Mouse (Mus musculus) heart, embryonic 15.5 days (tissue): ENCODE results near the gene Rpl7l1. TPM values are rescaled to one million over a fixed set of nuclear protein-coding genes. Genes with fewer than 3 reads are reported as not detected.

Source experiments
- ATAC-seq: fragments of 200-750 bp; cut with Nextera tagmentation; replicated peaks from 2 replicates; pipeline ENCODE4 v1.8.0; 2017; ENCODE audit warnings: low read depth, moderate TSS enrichment; ENCODE audit not compliant: insufficient number of reproducible peaks, insufficient read depth, low FRiP score
- H3K27ac ChIP-seq: fragments of 300-500 bp; sonication (generic); 2 replicates; pipeline ENCODE4 v1.5.1; 2015; ENCODE audit warnings: mild to moderate bottlenecking, inconsistent platforms
- H3K27me3 ChIP-seq: fragments of 300-500 bp; sonication (generic); 2 replicates; pipeline ENCODE4 v1.6.1; 2015; ENCODE audit warnings: inconsistent platforms
- H3K36me3 ChIP-seq: fragments of 300-500 bp; sonication (generic); 2 replicates; pipeline ENCODE4 v1.6.1; 2015; ENCODE audit warnings: mild to moderate bottlenecking, inconsistent platforms
- H3K4me1 ChIP-seq: fragments of 300-500 bp; sonication (generic); replicated peaks from 2 replicates; pipeline ENCODE4 v1.6.1; 2015; ENCODE audit warnings: inconsistent platforms
- H3K4me2 ChIP-seq: fragments of 300-500 bp; sonication (generic); 2 replicates; pipeline ENCODE4 v1.6.1; 2015; ENCODE audit warnings: inconsistent platforms, mild to moderate bottlenecking, moderate library complexity
- H3K4me3 ChIP-seq: fragments of 300-500 bp; sonication (generic); 2 replicates; pipeline ENCODE4 v1.5.1; 2015; ENCODE audit warnings: mild to moderate bottlenecking, inconsistent platforms
- H3K9ac ChIP-seq: fragments of 300-500 bp; sonication (generic); 2 replicates; pipeline ENCODE4 v1.6.1; 2015; ENCODE audit warnings: mild to moderate bottlenecking, inconsistent platforms
- H3K9me3 ChIP-seq: fragments of 300-500 bp; sonication (generic); replicated peaks from 2 replicates; pipeline ENCODE4 v1.6.1; 2016; ENCODE audit warnings: inconsistent platforms
- WGBS: fragments of 180-500 bp; shearing (Covaris S2); methylation state at CpG from one replicate; pipeline ENCODE4 v1.1.7; 2015; ENCODE audit warnings: mixed read lengths; 5-methylcytosine and 5-hydroxymethylcytosine counted together
- polyA plus RNA-seq: library from polyadenylated mRNA; unstranded; fragments of >200 nt; fragmentation: Nextera tagmentation; extraction: Ambion mirVana; gene quantifications from 2 replicates; pipeline ENCODE4 v1.2.1, GENCODE M21; 2015

The Rpl7l1 gene
- polyA plus RNA-seq: 86.3 and 93.7 TPM in 2 replicates

DNA sequence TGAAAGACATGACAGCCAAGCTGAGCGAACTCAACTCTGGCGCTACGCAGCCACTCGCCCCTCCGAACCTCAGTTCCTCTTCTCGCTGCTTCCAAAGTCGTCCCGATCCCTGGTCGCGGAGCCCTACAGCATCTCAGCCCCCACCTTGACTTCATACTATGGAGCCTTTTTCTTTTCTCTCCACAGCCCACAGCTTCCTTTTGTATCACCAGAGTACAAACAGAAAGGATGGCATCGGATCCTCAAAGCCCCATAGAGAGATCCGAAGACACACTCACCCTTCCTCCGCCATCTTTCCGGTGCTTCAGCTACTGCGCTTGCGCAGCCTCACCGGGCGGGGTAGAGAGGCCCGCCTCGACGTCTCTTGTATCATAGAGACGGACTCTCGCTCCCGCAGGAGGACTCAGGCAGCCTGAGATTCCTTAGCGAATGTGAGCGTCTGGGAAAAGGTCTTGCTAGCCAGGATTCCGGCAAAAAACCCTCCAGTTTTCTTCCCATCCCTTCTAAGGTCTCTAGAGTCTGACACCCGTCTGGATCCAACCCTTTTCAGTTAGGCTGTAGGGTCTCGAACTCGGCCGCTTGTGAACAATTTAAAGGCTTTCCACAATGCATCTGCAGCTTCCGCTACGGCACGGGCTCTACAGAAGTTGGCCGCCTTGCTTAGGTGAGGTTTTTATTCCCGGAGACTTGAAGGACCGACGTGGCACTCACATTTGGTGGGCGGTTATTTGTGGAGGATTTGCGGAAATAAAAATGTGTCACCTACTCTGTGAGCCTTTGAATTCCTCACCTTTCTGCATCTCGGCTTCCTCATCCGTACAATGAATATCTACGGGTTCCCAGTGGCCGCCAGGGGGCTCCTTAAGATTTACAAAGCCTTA lies at the start of gene Rpl7l1:
Gene Rpl7l1 (minus strand): TSS at position 332 of the 881 bp plus-strand sequence.
- Histone ChIP-seq H3K9ac (peak within 1 kb of the TSS; percentile 74), H3K4me2 (peak within 1 kb of the TSS; percentile 66), H3K27ac (peak within 1 kb of the TSS; percentile 82), H3K27me3 (no peaks in the 10 kb centered on the region), H3K9me3 (no peaks in the 10 kb centered on the region), H3K4me3 (peak within 1 kb of the TSS; percentile 66), H3K36me3 (peaks cover 33% of the 10 kb centered on the region), H3K4me1 (peaks cover 7% of the 10 kb centered on the region)
- peak; percentile 94 for ATAC-seq
- 1% methylated on average over 44 of the region's 44 CpGs for WGBS

DNA sequence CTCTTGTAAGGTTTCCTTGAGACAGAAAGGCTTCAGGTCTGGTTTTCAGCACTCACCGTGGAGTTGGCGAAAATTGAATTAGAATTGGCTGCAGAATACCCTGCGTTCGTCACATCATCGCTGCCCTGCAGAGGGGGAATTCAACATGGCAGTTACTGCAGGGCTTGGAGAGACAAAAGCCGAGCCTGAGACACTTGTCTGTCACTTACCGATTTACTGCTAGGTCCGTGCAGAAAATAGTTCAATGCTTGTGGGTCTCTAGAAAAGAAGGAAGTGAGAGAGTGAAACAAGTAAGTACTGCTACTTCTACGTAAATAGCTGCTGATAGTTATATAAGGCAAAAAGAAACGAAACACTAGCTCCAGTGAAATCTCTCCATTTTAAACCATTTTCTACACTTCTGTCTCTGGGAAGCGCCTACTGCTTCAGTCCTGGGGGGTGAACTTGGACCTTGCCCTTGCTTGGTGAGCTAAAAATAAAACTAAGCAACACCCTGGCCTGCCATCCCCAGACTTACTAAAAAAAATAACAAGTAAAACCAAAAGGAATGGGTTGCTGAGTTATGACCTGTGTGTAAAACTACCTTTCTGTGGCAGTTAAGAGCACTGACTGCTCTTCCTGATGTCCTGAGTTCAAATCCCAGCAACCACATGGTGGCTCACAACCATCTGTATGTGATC lies 47.5 kb upstream of the Rpl7l1 start:
- no peak overlapping the region for H3K4me2 ChIP-seq
- no peaks in the 10 kb centered on the region for H3K27me3 ChIP-seq
- ATAC-seq: no peak
- H3K36me3 ChIP-seq: peaks cover 24% of the 10 kb centered on the region
- no peak overlapping the region for H3K4me3 ChIP-seq
- 74% methylated on average over 11 of the region's 11 CpGs for WGBS
- no peak overlapping the region for H3K27ac ChIP-seq
- peaks cover 7% of the 10 kb centered on the region; the same call in 1 of the 2 replicates for H3K4me1 ChIP-seq
- H3K9me3 ChIP-seq: no peaks in the 10 kb centered on the region
- no peak overlapping the region for H3K9ac ChIP-seq

DNA sequence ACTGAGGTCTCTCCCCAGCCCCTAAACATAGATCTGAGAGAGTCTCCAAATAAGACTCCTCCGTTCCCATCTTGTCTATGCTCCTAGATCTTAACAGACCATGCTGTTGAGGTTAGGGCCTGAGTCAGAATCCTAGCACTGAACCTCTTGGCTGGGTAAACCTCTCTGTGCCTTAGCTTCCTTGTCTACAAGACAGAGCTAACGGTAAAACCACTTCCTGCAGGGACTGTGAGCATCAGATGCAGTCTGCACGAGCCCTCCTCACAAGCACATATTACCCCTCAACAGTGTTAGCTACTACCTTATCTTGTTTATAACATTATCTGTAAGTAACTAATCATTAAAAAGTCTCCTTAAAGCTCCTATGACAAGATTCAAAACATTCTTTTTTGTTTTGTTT lies 46.5 kb upstream of the Rpl7l1 start:
- Histone ChIP-seq H3K27ac (no peak overlapping the region), H3K4me3 (no peak overlapping the region), H3K9ac (no peak overlapping the region), H3K36me3 (peaks cover 35% of the 10 kb centered on the region), H3K4me2 (no peak overlapping the region), H3K4me1 (peaks cover 7% of the 10 kb centered on the region; the same call in 1 of the 2 replicates), H3K9me3 (no peaks in the 10 kb centered on the region), H3K27me3 (no peaks in the 10 kb centered on the region)
- no peak for ATAC-seq
- WGBS: 77% methylated on average over 3 of the region's 3 CpGs

DNA sequence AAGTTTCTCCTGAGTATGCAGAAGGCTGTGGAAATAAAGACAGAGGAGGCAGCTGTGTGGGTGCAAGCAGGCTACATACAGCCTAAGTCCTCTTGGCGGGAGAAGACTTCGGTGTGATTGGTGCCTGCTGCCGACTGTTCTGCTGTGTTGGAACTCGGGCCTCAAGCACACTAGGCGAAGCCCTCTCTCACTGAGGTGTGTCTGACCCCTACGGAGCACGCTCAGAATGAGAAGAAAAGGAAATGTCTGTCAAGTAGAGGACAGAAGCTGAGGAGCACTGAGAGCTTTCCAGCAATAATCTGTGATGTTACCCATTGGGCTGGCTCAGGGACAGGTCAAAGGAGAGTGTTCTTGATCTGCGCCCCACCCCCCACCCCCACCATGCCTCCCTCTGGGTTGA lies 40.6 kb upstream of the Rpl7l1 start:
- WGBS: 94% methylated on average over 8 of the region's 8 CpGs
- Histone ChIP-seq H3K4me3 (no peak overlapping the region), H3K9me3 (no peaks in the 10 kb centered on the region), H3K4me1 (peaks cover 5% of the 10 kb centered on the region; the same call in 1 of the 2 replicates), H3K27me3 (no peaks in the 10 kb centered on the region), H3K27ac (no peak overlapping the region), H3K9ac (no peak overlapping the region), H3K36me3 (peaks cover 57% of the 10 kb centered on the region), H3K4me2 (no peak overlapping the region)
- no peak for ATAC-seq

DNA sequence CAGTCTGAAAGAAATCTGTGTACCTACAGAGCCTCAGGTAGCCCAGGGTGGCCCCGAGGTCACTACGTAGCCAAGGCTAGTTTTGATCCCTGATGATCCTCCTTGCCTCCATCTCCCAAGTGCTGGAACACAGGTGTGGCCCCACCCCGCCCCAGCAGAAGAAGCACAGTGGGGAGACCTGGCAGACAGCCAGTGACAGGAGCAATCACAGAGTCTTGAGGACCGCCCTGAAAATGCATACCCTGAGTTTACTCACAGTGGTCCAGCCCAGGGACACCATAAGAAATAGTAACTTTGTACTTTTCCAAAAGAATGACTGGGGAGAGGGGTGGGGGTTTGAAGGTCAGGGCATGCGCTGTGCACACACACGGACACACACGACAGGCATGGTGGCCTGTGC lies 38.2 kb upstream of the Rpl7l1 start:
- Histone ChIP-seq H3K27me3 (no peaks in the 10 kb centered on the region), H3K9ac (no peak overlapping the region), H3K9me3 (no peaks in the 10 kb centered on the region), H3K36me3 (peaks cover 46% of the 10 kb centered on the region), H3K4me1 (peaks cover 5% of the 10 kb centered on the region; the same call in 1 of the 2 replicates), H3K4me2 (no peak overlapping the region), H3K27ac (no peak overlapping the region), H3K4me3 (no peak overlapping the region)
- no peak for ATAC-seq
- WGBS: 95% methylated on average over 7 of the region's 7 CpGs

DNA sequence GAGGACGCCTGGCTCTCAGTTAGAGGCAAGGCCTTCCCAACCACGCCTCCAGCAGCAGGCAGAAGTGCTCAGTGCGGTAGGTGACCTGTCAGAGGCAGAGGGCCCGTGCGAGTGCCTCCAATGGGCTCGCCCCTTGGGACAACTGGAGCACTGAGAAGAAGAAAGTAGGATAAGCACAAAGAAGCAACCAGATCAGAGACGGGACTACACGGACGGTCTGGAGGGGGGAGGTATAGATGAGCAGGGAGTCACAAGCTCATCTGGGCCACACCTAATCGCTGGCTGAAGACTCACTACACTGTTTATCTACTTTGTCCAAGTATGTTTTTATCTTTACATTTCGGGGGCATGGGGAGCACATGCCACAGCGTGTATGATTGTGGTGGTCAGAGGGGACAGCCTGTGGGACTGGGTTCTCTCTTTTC lies 35.3 kb upstream of the Rpl7l1 start:
- H3K36me3 ChIP-seq: peaks cover 30% of the 10 kb centered on the region
- no peak for ATAC-seq
- no peak overlapping the region for H3K27ac ChIP-seq
- H3K9ac ChIP-seq: no peak overlapping the region
- no peak overlapping the region for H3K4me3 ChIP-seq
- no peak overlapping the region for H3K4me2 ChIP-seq
- no peaks in the 10 kb centered on the region for H3K27me3 ChIP-seq
- H3K4me1 ChIP-seq: peaks cover 5% of the 10 kb centered on the region; the same call in 1 of the 2 replicates
- 88% methylated on average over 12 of the region's 12 CpGs for WGBS
- H3K9me3 ChIP-seq: no peaks in the 10 kb centered on the region

DNA sequence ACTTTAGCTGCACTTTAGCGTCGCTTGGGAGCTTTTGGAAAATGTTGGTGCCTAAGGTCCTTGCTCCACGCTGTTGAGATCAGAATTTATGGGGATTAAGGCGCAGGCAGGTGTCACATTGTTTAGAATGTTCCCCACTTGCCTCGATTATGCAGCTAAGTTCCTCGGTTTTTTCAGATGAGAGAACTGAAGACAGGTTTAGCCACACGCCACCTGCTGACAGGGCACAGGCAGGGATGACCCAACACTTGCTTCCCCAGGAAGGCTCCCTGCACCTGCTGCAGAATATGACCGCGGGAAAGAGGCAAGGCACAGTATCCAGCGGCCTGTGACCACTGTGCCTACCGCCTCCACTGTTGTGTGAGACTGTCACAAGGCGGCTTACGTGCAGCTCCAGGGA lies 33.8 kb upstream of the Rpl7l1 start:
- ATAC-seq: no peak
- Histone ChIP-seq H3K27me3 (no peaks in the 10 kb centered on the region), H3K4me2 (no peak overlapping the region), H3K9me3 (no peaks in the 10 kb centered on the region), H3K4me3 (no peak overlapping the region), H3K9ac (no peak overlapping the region), H3K27ac (no peak overlapping the region), H3K36me3 (peaks cover 35% of the 10 kb centered on the region), H3K4me1 (peaks cover 5% of the 10 kb centered on the region; the same call in 1 of the 2 replicates)
- WGBS: 81% methylated on average over 13 of the region's 13 CpGs

DNA sequence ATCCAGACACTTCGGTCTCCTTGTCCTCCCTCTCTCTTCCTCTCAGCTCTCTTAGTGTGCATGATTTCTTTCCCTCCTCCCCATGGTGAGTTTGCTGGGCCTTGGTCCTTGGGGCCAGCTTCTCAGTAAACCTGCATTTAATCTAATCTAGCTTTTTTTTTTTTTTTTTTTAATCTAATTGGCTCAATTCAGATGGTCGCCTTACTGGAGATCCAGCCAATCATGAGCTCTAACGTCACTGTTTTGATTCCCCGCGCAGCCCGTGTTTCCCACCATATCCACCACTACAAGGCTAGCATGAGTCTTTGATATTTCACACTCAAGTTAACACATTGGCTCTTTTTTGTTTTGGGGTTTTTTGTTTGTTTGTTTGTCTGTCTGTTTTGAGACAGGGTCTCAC lies 32.0 kb upstream of the Rpl7l1 start:
- no peaks in the 10 kb centered on the region for H3K27me3 ChIP-seq
- H3K4me1 ChIP-seq: peaks cover 7% of the 10 kb centered on the region; the same call in 1 of the 2 replicates
- WGBS: 88% methylated on average over 6 of the region's 6 CpGs
- no peaks in the 10 kb centered on the region for H3K9me3 ChIP-seq
- no peak for ATAC-seq
- no peak overlapping the region for H3K4me2 ChIP-seq
- H3K9ac ChIP-seq: no peak overlapping the region
- H3K36me3 ChIP-seq: peaks cover 28% of the 10 kb centered on the region
- H3K27ac ChIP-seq: no peak overlapping the region
- H3K4me3 ChIP-seq: no peak overlapping the region

DNA sequence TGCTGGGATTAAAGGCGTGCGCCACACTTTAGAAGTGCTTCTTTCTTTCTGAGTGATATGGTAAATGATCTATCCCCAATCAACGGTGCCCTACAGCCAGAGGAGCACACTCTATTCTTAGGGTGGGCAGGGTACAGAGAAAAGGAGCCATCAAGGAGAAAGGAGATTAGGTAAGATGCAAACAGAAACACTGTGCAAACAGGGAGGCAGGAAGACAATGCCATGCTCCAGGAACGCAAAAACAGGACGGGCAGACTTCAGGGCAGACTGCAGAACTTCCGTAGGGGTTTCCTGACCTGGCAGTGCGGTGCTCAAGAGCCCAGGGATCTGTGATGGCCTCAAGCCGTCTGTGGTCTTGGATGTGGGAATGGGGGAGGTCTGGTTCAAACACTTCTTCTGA lies 31.2 kb upstream of the Rpl7l1 start:
- H3K9me3 ChIP-seq: no peaks in the 10 kb centered on the region
- H3K4me1 ChIP-seq: peaks cover 7% of the 10 kb centered on the region
- WGBS: 82% methylated on average over 8 of the region's 8 CpGs
- H3K4me3 ChIP-seq: no peak overlapping the region
- no peak overlapping the region for H3K4me2 ChIP-seq
- H3K36me3 ChIP-seq: peaks cover 28% of the 10 kb centered on the region
- no peak overlapping the region for H3K27ac ChIP-seq
- ATAC-seq: no peak
- H3K9ac ChIP-seq: no peak overlapping the region
- no peaks in the 10 kb centered on the region for H3K27me3 ChIP-seq

DNA sequence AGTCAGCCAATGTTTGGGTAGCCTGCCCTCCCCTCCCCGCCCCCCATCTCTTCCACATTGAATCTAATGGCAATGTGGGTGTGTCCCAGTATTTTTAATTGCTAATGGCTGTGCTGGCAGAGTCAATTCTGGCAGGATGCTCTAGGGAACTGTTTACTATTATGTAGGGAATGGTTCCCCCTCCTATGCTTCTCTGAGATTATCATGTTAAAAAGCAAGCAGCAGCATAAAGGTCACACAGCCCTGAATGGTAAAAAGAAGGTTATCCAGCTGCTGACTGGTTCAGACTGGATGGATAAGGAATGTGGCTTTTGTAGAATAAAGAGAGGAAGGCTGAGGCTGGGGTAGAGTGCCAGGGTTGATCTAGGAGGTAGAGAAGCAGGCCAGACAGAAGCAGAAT lies 30.0 kb upstream of the Rpl7l1 start:
- no peak overlapping the region for H3K4me2 ChIP-seq
- WGBS: 89% methylated on average over 1 of the region's 1 CpGs
- no peak overlapping the region for H3K9ac ChIP-seq
- ATAC-seq: no peak
- H3K4me3 ChIP-seq: no peak overlapping the region
- peaks cover 7% of the 10 kb centered on the region for H3K4me1 ChIP-seq
- H3K27me3 ChIP-seq: no peaks in the 10 kb centered on the region
- no peak overlapping the region for H3K27ac ChIP-seq
- peaks cover 35% of the 10 kb centered on the region for H3K36me3 ChIP-seq
- H3K9me3 ChIP-seq: no peaks in the 10 kb centered on the region

DNA sequence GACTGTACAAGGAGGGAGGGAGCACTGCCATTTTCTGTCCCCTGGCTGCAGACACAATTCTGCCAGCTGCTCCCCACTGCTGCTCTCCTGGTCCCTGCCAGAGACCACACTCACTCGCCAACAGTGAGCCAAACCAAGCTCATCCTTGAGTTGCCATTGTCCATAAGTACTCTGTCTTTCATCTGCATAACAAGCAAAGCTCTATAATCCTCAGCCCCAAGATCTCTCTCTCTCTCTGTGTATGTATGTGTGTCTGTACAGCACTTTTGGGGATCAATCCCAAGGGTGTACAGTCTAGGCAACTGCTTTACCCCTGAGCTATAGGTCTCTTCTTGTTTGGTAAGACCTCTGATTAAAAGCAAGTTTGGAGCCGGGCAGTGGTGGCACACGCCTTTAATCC lies 28.2 kb upstream of the Rpl7l1 start:
- H3K4me1 ChIP-seq: peaks cover 7% of the 10 kb centered on the region
- no peak overlapping the region for H3K27ac ChIP-seq
- no peaks in the 10 kb centered on the region for H3K9me3 ChIP-seq
- WGBS: 89% methylated on average over 3 of the region's 3 CpGs
- H3K27me3 ChIP-seq: no peaks in the 10 kb centered on the region
- no peak overlapping the region for H3K9ac ChIP-seq
- H3K36me3 ChIP-seq: peaks cover 49% of the 10 kb centered on the region
- no peak overlapping the region for H3K4me3 ChIP-seq
- no peak for ATAC-seq
- no peak overlapping the region for H3K4me2 ChIP-seq
